Mouse (Mus musculus): ENCODE data around the gene Arhgef2. TPM values are rescaled to one million over a fixed set of nuclear protein-coding genes. Genes with fewer than 3 reads are reported as not detected.

Arhgef2 gene
- polyA plus RNA-seq, 1 experiment from 2014 or later = 116 TPM

- H3K27me3 ChIP-seq (replicated peaks; ENCODE audit: low read depth, poor library complexity, severe bottlenecking) = no peaks in the 10 kb centered on the region
- H3K9me3 ChIP-seq = no peaks in the 10 kb centered on the region
- H3K27ac ChIP-seq (replicated peaks) = no peak overlapping the region; the same call in 1 of the 2 replicates
- peak overlapping the region; percentile 97; the same call in 1 of the 2 replicates for H3K4me3 ChIP-seq
- H3K36me3 ChIP-seq (replicated peaks) = peaks cover 66% of the 10 kb centered on the region
- H3K4me1 ChIP-seq = peaks cover 74% of the 10 kb centered on the region
- DNase-seq (ENCODE audit: low spot score) = no peak
- WGBS = 93% methylated on average over 7 of the region's 7 CpGs
These were observed 19.8 kb downstream of the Arhgef2 start for GRCm38 (mm10) chr3:88625531-88625930.

- Histone ChIP-seq H3K4me1 (peaks cover 74% of the 10 kb centered on the region), H3K36me3 (replicated peaks) (peaks cover 74% of the 10 kb centered on the region), H3K27ac (replicated peaks) (0 out of 2 replicates have a peak overlapping the region, but pooled peaks have one; percentile 10), H3K27me3 (replicated peaks; ENCODE audit: low read depth, poor library complexity, severe bottlenecking) (no peaks in the 10 kb centered on the region), H3K4me3 (peak overlapping the region; percentile 16; the same call in 1 of the 2 replicates), H3K9me3 (no peaks in the 10 kb centered on the region)
- no peak for DNase-seq (ENCODE audit: low spot score)
- 84% methylated on average over 7 of the region's 7 CpGs for WGBS
These were observed 20.6 kb downstream of the Arhgef2 start for GRCm38 (mm10) chr3:88626316-88626715.

GRCm38 (mm10) chr3:88627114-88627513 is 21.3 kb downstream of the Arhgef2 start:
- Histone ChIP-seq H3K27me3 (replicated peaks; ENCODE audit: low read depth, poor library complexity, severe bottlenecking) (no peaks in the 10 kb centered on the region), H3K36me3 (replicated peaks) (peaks cover 82% of the 10 kb centered on the region), H3K27ac (replicated peaks) (no peak overlapping the region), H3K9me3 (no peaks in the 10 kb centered on the region), H3K4me1 (peaks cover 74% of the 10 kb centered on the region), H3K4me3 (no peak overlapping the region)
- DNase-seq (ENCODE audit: low spot score) = no peak
- 77% methylated on average over 4 of the region's 4 CpGs for WGBS

- peaks cover 86% of the 10 kb centered on the region for H3K36me3 ChIP-seq (replicated peaks)
These were observed 21.8 kb downstream of the Arhgef2 start for GRCm38 (mm10) chr3:88627535-88627934.

GRCm38 (mm10) chr3:88628766-88629165 is 23.0 kb downstream of the Arhgef2 start:
- DNase-seq (ENCODE audit: low spot score) = no peak
- WGBS = 67% methylated on average over 4 of the region's 4 CpGs
- peaks cover 61% of the 10 kb centered on the region for H3K4me1 ChIP-seq
- no peaks in the 10 kb centered on the region for H3K27me3 ChIP-seq (replicated peaks; ENCODE audit: low read depth, poor library complexity, severe bottlenecking)
- H3K9me3 ChIP-seq = no peaks in the 10 kb centered on the region
- no peak overlapping the region for H3K27ac ChIP-seq (replicated peaks)
- no peak overlapping the region for H3K4me3 ChIP-seq
- peaks cover 96% of the 10 kb centered on the region for H3K36me3 ChIP-seq (replicated peaks)

More at GRCm38 (mm10) chr3:88627535-88627934, 21.8 kb downstream of the Arhgef2 start:
- H3K4me3 ChIP-seq = peak overlapping the region; percentile 26; the same call in 1 of the 2 replicates
- H3K27ac ChIP-seq (replicated peaks) = no peak overlapping the region
- no peaks in the 10 kb centered on the region for H3K27me3 ChIP-seq (replicated peaks; ENCODE audit: low read depth, poor library complexity, severe bottlenecking)
- no peak for DNase-seq (ENCODE audit: low spot score)
- no peaks in the 10 kb centered on the region for H3K9me3 ChIP-seq
- 93% methylated on average over 2 of the region's 2 CpGs for WGBS
- H3K4me1 ChIP-seq = peaks cover 71% of the 10 kb centered on the region

GRCm38 (mm10) chr3:88629244-88629643 is 23.5 kb downstream of the Arhgef2 start:
- Histone ChIP-seq H3K36me3 (replicated peaks) (peaks cover 100% of the 10 kb centered on the region), H3K27me3 (replicated peaks; ENCODE audit: low read depth, poor library complexity, severe bottlenecking) (no peaks in the 10 kb centered on the region), H3K9me3 (no peaks in the 10 kb centered on the region), H3K27ac (replicated peaks) (no peak overlapping the region), H3K4me3 (no peak overlapping the region), H3K4me1 (peaks cover 56% of the 10 kb centered on the region)
- 66% methylated on average over 13 of the region's 13 CpGs for WGBS
- DNase-seq (ENCODE audit: low spot score) = no peak

- H3K4me1 ChIP-seq = peaks cover 48% of the 10 kb centered on the region
- no peak overlapping the region for H3K27ac ChIP-seq (replicated peaks)
- DNase-seq (ENCODE audit: low spot score) = no peak
- no peaks in the 10 kb centered on the region for H3K27me3 ChIP-seq (replicated peaks; ENCODE audit: low read depth, poor library complexity, severe bottlenecking)
- H3K36me3 ChIP-seq (replicated peaks) = peaks cover 100% of the 10 kb centered on the region
- no peak overlapping the region for H3K4me3 ChIP-seq
- 81% methylated on average over 9 of the region's 9 CpGs for WGBS
- H3K9me3 ChIP-seq = no peaks in the 10 kb centered on the region
These were observed 24.3 kb downstream of the Arhgef2 start for GRCm38 (mm10) chr3:88630018-88630417.

GRCm38 (mm10) chr3:88630849-88631341 is 25.1 kb downstream of the Arhgef2 start:
- H3K27me3 ChIP-seq (replicated peaks; ENCODE audit: low read depth, poor library complexity, severe bottlenecking) = no peaks in the 10 kb centered on the region
- peaks cover 41% of the 10 kb centered on the region for H3K4me1 ChIP-seq
- peaks cover 100% of the 10 kb centered on the region for H3K36me3 ChIP-seq (replicated peaks)
- DNase-seq (ENCODE audit: low spot score) = no peak
- WGBS = 72% methylated on average over 6 of the region's 6 CpGs
- H3K9me3 ChIP-seq = no peaks in the 10 kb centered on the region
- H3K4me3 ChIP-seq = 0 out of 2 replicates have a peak overlapping the region, but pooled peaks have one; percentile 1
- no peak overlapping the region for H3K27ac ChIP-seq (replicated peaks)

GRCm38 (mm10) chr3:88631921-88632587 is 26.3 kb downstream of the Arhgef2 start:
- H3K27me3 ChIP-seq (replicated peaks; ENCODE audit: low read depth, poor library complexity, severe bottlenecking) = no peaks in the 10 kb centered on the region
- peaks cover 29% of the 10 kb centered on the region for H3K4me1 ChIP-seq
- peaks cover 100% of the 10 kb centered on the region for H3K36me3 ChIP-seq (replicated peaks)
- 81% methylated on average over 12 of the region's 12 CpGs for WGBS
- H3K4me3 ChIP-seq = no peak overlapping the region
- no peaks in the 10 kb centered on the region for H3K9me3 ChIP-seq
- H3K27ac ChIP-seq (replicated peaks) = no peak overlapping the region
- no peak for DNase-seq (ENCODE audit: low spot score)

GRCm38 (mm10) chr3:88633056-88633455 is 27.3 kb downstream of the Arhgef2 start:
- no peak overlapping the region for H3K27ac ChIP-seq (replicated peaks)
- H3K4me3 ChIP-seq = no peak overlapping the region
- peaks cover 23% of the 10 kb centered on the region for H3K4me1 ChIP-seq
- no peak for DNase-seq (ENCODE audit: low spot score)
- no peaks in the 10 kb centered on the region for H3K9me3 ChIP-seq
- H3K27me3 ChIP-seq (replicated peaks; ENCODE audit: low read depth, poor library complexity, severe bottlenecking) = no peaks in the 10 kb centered on the region
- WGBS = 95% methylated on average over 10 of the region's 10 CpGs
- H3K36me3 ChIP-seq (replicated peaks) = peaks cover 99% of the 10 kb centered on the region

- 90% methylated on average over 19 of the region's 19 CpGs for WGBS
- Histone ChIP-seq H3K4me3 (no peak overlapping the region), H3K9me3 (no peaks in the 10 kb centered on the region), H3K27me3 (replicated peaks; ENCODE audit: low read depth, poor library complexity, severe bottlenecking) (no peaks in the 10 kb centered on the region), H3K27ac (replicated peaks) (no peak overlapping the region), H3K4me1 (peaks cover 5% of the 10 kb centered on the region; the same call in 1 of the 2 replicates), H3K36me3 (replicated peaks) (peaks cover 99% of the 10 kb centered on the region)
- no peak for DNase-seq (ENCODE audit: low spot score)
These were observed 29.9 kb downstream of the Arhgef2 start for GRCm38 (mm10) chr3:88635506-88636275.

GRCm38 (mm10) chr3:88636555-88636986 is 30.8 kb downstream of the Arhgef2 start:
- DNase-seq (ENCODE audit: low spot score) = no peak
- no peak overlapping the region for H3K4me3 ChIP-seq
- H3K27me3 ChIP-seq (replicated peaks; ENCODE audit: low read depth, poor library complexity, severe bottlenecking) = no peaks in the 10 kb centered on the region
- no peaks in the 10 kb centered on the region for H3K4me1 ChIP-seq
- WGBS = 93% methylated on average over 8 of the region's 8 CpGs
- no peaks in the 10 kb centered on the region for H3K9me3 ChIP-seq
- no peak overlapping the region for H3K27ac ChIP-seq (replicated peaks)
- peaks cover 99% of the 10 kb centered on the region for H3K36me3 ChIP-seq (replicated peaks)
